Mouse (Mus musculus): Measurements from ENCODE around the gene Epb41l3. TPM values are rescaled to one million over a fixed set of nuclear protein-coding genes. Genes with fewer than 3 reads are reported as not detected.

Gene Epb41l3
- polyA plus RNA-seq, 1 experiment from 2014 or later: 28.7 TPM

GRCm38 (mm10) chr17:69229451-69229850 is 154.0 kb downstream of the Epb41l3 start:
- Histone ChIP-seq H3K36me3 (ENCODE audit: control insufficient read depth, insufficient read depth, low read length) (no peaks in the 10 kb centered on the region), H3K27me3 (replicated peaks; ENCODE audit: control insufficient read depth, insufficient read depth, low read length) (no peaks in the 10 kb centered on the region), H3K9ac (ENCODE audit: low read depth, low read length) (no peak overlapping the region), H3K9me3 (ENCODE audit: control insufficient read depth, low read length) (no peaks in the 10 kb centered on the region), H3K4me1 (replicated peaks; ENCODE audit: control insufficient read depth, insufficient read depth, low read length) (no peaks in the 10 kb centered on the region), H3K27ac (ENCODE audit: low read depth, low read length) (no peak overlapping the region), H3K4me3 (ENCODE audit: low read depth, low read length) (no peak overlapping the region), H3K4me2 (no peak overlapping the region)
- ATAC-seq (replicated peaks; ENCODE audit: low FRiP score): no peak
- DNase-seq (ENCODE audit: low spot score): no peak
- 84% methylated on average over 5 of the region's 5 CpGs for WGBS

- WGBS: 69% methylated on average over 6 of the region's 6 CpGs
- H3K36me3 ChIP-seq (ENCODE audit: control insufficient read depth, insufficient read depth, low read length): no peaks in the 10 kb centered on the region
- no peaks in the 10 kb centered on the region for H3K4me1 ChIP-seq (replicated peaks; ENCODE audit: control insufficient read depth, insufficient read depth, low read length)
- no peak overlapping the region for H3K4me2 ChIP-seq
- H3K4me3 ChIP-seq (ENCODE audit: low read depth, low read length): no peak overlapping the region
- DNase-seq (ENCODE audit: low spot score): no peak
- no peaks in the 10 kb centered on the region for H3K9me3 ChIP-seq (ENCODE audit: control insufficient read depth, low read length)
- no peak for ATAC-seq (replicated peaks; ENCODE audit: low FRiP score)
- no peak overlapping the region for H3K27ac ChIP-seq (ENCODE audit: low read depth, low read length)
- H3K9ac ChIP-seq (ENCODE audit: low read depth, low read length): no peak overlapping the region
- no peaks in the 10 kb centered on the region for H3K27me3 ChIP-seq (replicated peaks; ENCODE audit: control insufficient read depth, insufficient read depth, low read length)
Measured at GRCm38 (mm10) chr17:69230131-69230621, 154.7 kb downstream of the Epb41l3 start.

- H3K27ac ChIP-seq (ENCODE audit: low read depth, low read length): no peak overlapping the region
- H3K4me1 ChIP-seq (replicated peaks; ENCODE audit: control insufficient read depth, insufficient read depth, low read length): no peaks in the 10 kb centered on the region
- no peaks in the 10 kb centered on the region for H3K27me3 ChIP-seq (replicated peaks; ENCODE audit: control insufficient read depth, insufficient read depth, low read length)
- H3K36me3 ChIP-seq (ENCODE audit: control insufficient read depth, insufficient read depth, low read length): no peaks in the 10 kb centered on the region
- H3K9me3 ChIP-seq (ENCODE audit: control insufficient read depth, low read length): no peaks in the 10 kb centered on the region
- no peak overlapping the region for H3K4me2 ChIP-seq
- 82% methylated on average over 5 of the region's 5 CpGs for WGBS
- DNase-seq (ENCODE audit: low spot score): no peak
- H3K4me3 ChIP-seq (ENCODE audit: low read depth, low read length): no peak overlapping the region
- H3K9ac ChIP-seq (ENCODE audit: low read depth, low read length): no peak overlapping the region
- ATAC-seq (replicated peaks; ENCODE audit: low FRiP score): no peak
Measured at GRCm38 (mm10) chr17:69231360-69231759, 155.9 kb downstream of the Epb41l3 start.

GRCm38 (mm10) chr17:69237172-69237571 is 161.7 kb downstream of the Epb41l3 start:
- 86% methylated on average over 3 of the region's 3 CpGs for WGBS
- no peaks in the 10 kb centered on the region for H3K36me3 ChIP-seq (ENCODE audit: control insufficient read depth, insufficient read depth, low read length)
- no peak for ATAC-seq (replicated peaks; ENCODE audit: low FRiP score)
- no peak overlapping the region for H3K9ac ChIP-seq (ENCODE audit: low read depth, low read length)
- H3K4me3 ChIP-seq (ENCODE audit: low read depth, low read length): no peak overlapping the region
- no peaks in the 10 kb centered on the region for H3K27me3 ChIP-seq (replicated peaks; ENCODE audit: control insufficient read depth, insufficient read depth, low read length)
- no peak for DNase-seq (ENCODE audit: low spot score)
- H3K27ac ChIP-seq (ENCODE audit: low read depth, low read length): no peak overlapping the region
- H3K4me1 ChIP-seq (replicated peaks; ENCODE audit: control insufficient read depth, insufficient read depth, low read length): no peaks in the 10 kb centered on the region
- no peaks in the 10 kb centered on the region for H3K9me3 ChIP-seq (ENCODE audit: control insufficient read depth, low read length)
- no peak overlapping the region for H3K4me2 ChIP-seq

GRCm38 (mm10) chr17:69238810-69239373 is 163.4 kb downstream of the Epb41l3 start:
- no peak overlapping the region for H3K4me3 ChIP-seq (ENCODE audit: low read depth, low read length)
- no peak for ATAC-seq (replicated peaks; ENCODE audit: low FRiP score)
- no peaks in the 10 kb centered on the region for H3K36me3 ChIP-seq (ENCODE audit: control insufficient read depth, insufficient read depth, low read length)
- H3K4me2 ChIP-seq: no peak overlapping the region
- no peak for DNase-seq (ENCODE audit: low spot score)
- 90% methylated on average over 4 of the region's 4 CpGs for WGBS
- no peak overlapping the region for H3K9ac ChIP-seq (ENCODE audit: low read depth, low read length)
- H3K4me1 ChIP-seq (replicated peaks; ENCODE audit: control insufficient read depth, insufficient read depth, low read length): no peaks in the 10 kb centered on the region
- H3K9me3 ChIP-seq (ENCODE audit: control insufficient read depth, low read length): no peaks in the 10 kb centered on the region
- H3K27me3 ChIP-seq (replicated peaks; ENCODE audit: control insufficient read depth, insufficient read depth, low read length): no peaks in the 10 kb centered on the region
- no peak overlapping the region for H3K27ac ChIP-seq (ENCODE audit: low read depth, low read length)

GRCm38 (mm10) chr17:69239423-69239822 is 163.9 kb downstream of the Epb41l3 start:
- no peaks in the 10 kb centered on the region for H3K9me3 ChIP-seq (ENCODE audit: control insufficient read depth, low read length)
- H3K4me2 ChIP-seq: no peak overlapping the region
- no peak overlapping the region for H3K9ac ChIP-seq (ENCODE audit: low read depth, low read length)
- no peak for ATAC-seq (replicated peaks; ENCODE audit: low FRiP score)
- DNase-seq (ENCODE audit: low spot score): no peak
- no peaks in the 10 kb centered on the region for H3K36me3 ChIP-seq (ENCODE audit: control insufficient read depth, insufficient read depth, low read length)
- no peaks in the 10 kb centered on the region for H3K27me3 ChIP-seq (replicated peaks; ENCODE audit: control insufficient read depth, insufficient read depth, low read length)
- no peaks in the 10 kb centered on the region for H3K4me1 ChIP-seq (replicated peaks; ENCODE audit: control insufficient read depth, insufficient read depth, low read length)
- H3K27ac ChIP-seq (ENCODE audit: low read depth, low read length): no peak overlapping the region
- 81% methylated on average over 6 of the region's 6 CpGs for WGBS
- no peak overlapping the region for H3K4me3 ChIP-seq (ENCODE audit: low read depth, low read length)

GRCm38 (mm10) chr17:69255834-69256233 is 180.4 kb downstream of the Epb41l3 start:
- Histone ChIP-seq H3K36me3 (ENCODE audit: control insufficient read depth, insufficient read depth, low read length) (no peaks in the 10 kb centered on the region), H3K4me3 (ENCODE audit: low read depth, low read length) (no peak overlapping the region), H3K4me1 (replicated peaks; ENCODE audit: control insufficient read depth, insufficient read depth, low read length) (no peaks in the 10 kb centered on the region), H3K4me2 (no peak overlapping the region), H3K27ac (ENCODE audit: low read depth, low read length) (no peak overlapping the region), H3K27me3 (replicated peaks; ENCODE audit: control insufficient read depth, insufficient read depth, low read length) (no peaks in the 10 kb centered on the region), H3K9me3 (ENCODE audit: control insufficient read depth, low read length) (no peaks in the 10 kb centered on the region), H3K9ac (ENCODE audit: low read depth, low read length) (no peak overlapping the region)
- no peak for ATAC-seq (replicated peaks; ENCODE audit: low FRiP score)
- no peak for DNase-seq (ENCODE audit: low spot score)
- 70% methylated on average over 9 of the region's 9 CpGs for WGBS

- WGBS: 47% methylated on average over 9 of the region's 9 CpGs
- Histone ChIP-seq H3K9me3 (ENCODE audit: control insufficient read depth, low read length) (no peaks in the 10 kb centered on the region), H3K27me3 (replicated peaks; ENCODE audit: control insufficient read depth, insufficient read depth, low read length) (no peaks in the 10 kb centered on the region), H3K4me1 (replicated peaks; ENCODE audit: control insufficient read depth, insufficient read depth, low read length) (no peaks in the 10 kb centered on the region), H3K4me2 (no peak overlapping the region), H3K27ac (ENCODE audit: low read depth, low read length) (no peak overlapping the region), H3K36me3 (ENCODE audit: control insufficient read depth, insufficient read depth, low read length) (no peaks in the 10 kb centered on the region), H3K4me3 (ENCODE audit: low read depth, low read length) (no peak overlapping the region), H3K9ac (ENCODE audit: low read depth, low read length) (no peak overlapping the region)
- DNase-seq (ENCODE audit: low spot score): no peak
- no peak for ATAC-seq (replicated peaks; ENCODE audit: low FRiP score)
Measured at GRCm38 (mm10) chr17:69256441-69256840, 181.0 kb downstream of the Epb41l3 start.

GRCm38 (mm10) chr17:69263810-69264565 is 188.5 kb downstream of the Epb41l3 start:
- peaks cover 7% of the 10 kb centered on the region; the same call in 1 of the 2 replicates for H3K4me1 ChIP-seq (replicated peaks; ENCODE audit: control insufficient read depth, insufficient read depth, low read length)
- H3K9me3 ChIP-seq (ENCODE audit: control insufficient read depth, low read length): no peaks in the 10 kb centered on the region
- ATAC-seq (replicated peaks; ENCODE audit: low FRiP score): no peak
- no peak for DNase-seq (ENCODE audit: low spot score)
- 0 out of 2 replicates have a peak, but pooled peaks cover 3% of the 10 kb centered on the region for H3K27me3 ChIP-seq (replicated peaks; ENCODE audit: control insufficient read depth, insufficient read depth, low read length)
- H3K4me2 ChIP-seq: no peak overlapping the region
- no peak overlapping the region for H3K9ac ChIP-seq (ENCODE audit: low read depth, low read length)
- H3K36me3 ChIP-seq (ENCODE audit: control insufficient read depth, insufficient read depth, low read length): no peaks in the 10 kb centered on the region
- H3K27ac ChIP-seq (ENCODE audit: low read depth, low read length): no peak overlapping the region
- H3K4me3 ChIP-seq (ENCODE audit: low read depth, low read length): no peak overlapping the region
- WGBS: 66% methylated on average over 15 of the region's 15 CpGs
